Mouse (Mus musculus) kidney, postnatal 10 days (tissue): ENCODE results near the gene Gdf2.

Experiments
- DNase-seq: peaks from one replicate; pipeline ENCODE4 v3.0.0; 2021; ENCODE audit warnings: mixed read lengths

The Gdf2 gene

DNA sequence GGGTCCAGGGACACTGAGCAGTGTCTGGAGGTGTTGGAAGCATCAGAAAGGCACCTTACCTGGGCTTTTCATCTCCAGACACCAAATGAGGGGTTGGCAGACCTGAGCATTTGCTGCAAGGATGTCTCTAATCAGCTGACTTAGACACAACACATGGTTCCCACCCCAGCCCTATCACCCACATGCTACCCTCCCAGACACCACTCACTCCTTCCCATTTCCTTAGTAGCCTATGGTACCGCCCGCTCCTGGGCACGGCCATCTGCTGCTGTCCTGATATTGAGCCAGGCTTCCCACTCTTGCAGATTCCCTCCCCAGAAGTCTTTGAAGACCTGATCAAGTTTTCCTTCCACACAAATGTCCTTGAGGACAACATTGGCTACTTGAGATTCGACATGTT is 17.3 kb downstream of the Gdf2 start:
- no peak for DNase-seq

DNA sequence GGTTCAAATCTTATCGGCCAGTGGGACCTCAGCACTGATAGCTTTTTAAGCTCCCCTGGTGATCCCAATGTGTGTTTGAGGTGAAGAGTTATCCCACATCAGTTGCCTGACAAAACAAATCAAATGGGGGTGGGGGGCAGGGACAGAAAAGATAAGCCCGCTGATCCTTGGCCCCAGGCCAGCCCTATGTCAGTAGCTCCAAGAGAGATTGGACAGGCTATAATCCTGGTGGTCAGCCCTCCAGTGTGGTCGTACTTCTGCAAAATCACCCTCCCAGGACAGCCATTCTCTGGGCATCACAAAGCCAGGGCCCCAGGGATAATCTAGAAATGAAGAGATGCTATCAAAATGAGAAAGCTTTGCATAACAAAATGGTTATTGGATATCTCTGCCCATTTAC is 18.0 kb downstream of the Gdf2 start:
- no peak for DNase-seq

DNA sequence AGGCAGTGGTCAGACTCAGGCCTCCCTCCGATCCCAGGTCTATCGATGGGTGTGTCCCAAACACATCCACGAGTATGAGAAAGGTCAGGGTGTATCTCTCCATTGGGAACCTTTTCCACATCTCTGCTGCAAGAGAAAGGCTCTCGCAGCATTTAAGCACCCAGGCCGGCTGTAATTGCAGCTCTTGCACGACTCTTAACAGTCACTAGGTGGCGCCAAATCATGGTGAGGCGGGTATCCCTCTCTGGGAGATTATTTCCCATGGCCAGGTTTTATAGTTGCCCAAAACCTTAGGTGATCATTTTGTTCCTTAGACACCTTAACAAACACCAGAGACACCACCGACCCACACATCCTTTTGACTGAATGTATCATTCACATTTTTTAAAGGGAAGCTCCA is 18.5 kb downstream of the Gdf2 start:
- peak; percentile 60 for DNase-seq

DNA sequence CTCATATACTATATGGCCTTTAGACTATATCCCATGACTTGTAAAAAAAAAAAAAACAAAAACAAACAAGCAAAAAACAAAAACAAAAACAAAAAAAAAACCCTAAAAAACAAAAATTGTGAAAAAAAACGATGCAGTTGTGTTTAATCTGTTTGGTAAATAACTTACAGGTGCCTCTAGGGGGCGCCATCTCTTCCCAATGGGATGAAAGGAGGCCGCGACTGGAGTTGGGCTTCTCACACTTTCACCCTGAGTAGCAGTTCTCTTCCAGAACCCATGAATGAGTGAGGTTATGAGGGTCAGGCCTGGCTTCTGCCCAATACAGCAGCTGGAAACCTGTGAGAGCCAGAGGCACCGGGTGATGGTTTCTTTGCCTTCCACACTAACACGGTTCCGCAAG is 24.8 kb downstream of the Gdf2 start:
- DNase-seq: no peak

DNA sequence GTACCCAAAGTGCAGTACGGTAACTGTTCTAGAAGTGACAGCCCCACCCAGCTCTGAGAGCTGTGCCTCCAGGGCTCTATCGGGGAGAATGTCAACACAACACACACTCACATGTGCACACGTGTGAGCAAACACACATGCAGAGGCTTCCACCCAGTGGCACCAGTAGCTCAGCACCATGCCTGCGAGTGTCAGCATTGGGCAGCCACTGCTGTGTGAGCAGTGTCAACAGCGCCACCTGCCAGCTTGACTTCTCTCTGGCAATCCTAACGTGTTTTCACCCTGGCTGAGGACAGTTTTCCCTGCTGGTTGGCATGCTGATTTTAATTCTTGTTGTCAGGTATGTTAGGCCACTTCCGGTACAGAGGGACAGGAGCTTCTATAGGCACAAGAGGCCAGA is 31.8 kb downstream of the Gdf2 start:
- peak; percentile 24 for DNase-seq

DNA sequence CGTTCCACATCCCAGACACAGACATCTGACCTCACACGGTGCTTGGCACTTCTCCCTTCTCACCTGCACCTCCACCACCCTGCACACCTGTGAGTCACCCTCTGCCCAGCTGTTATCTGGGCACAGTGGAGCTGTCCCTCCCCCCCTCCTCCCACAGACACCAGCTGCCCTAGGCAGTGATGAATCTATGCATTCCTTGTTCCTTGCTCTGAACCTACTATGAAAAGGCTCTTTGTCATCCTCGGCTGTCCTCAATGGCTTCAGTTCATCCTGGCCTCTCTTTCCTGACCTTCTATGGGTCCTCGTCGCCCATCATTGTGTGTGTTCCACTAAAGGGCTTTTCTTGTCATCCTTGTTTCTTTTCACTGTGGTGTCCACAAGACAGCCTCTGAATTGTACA is 33.9 kb downstream of the Gdf2 start:
- DNase-seq: no peak

DNA sequence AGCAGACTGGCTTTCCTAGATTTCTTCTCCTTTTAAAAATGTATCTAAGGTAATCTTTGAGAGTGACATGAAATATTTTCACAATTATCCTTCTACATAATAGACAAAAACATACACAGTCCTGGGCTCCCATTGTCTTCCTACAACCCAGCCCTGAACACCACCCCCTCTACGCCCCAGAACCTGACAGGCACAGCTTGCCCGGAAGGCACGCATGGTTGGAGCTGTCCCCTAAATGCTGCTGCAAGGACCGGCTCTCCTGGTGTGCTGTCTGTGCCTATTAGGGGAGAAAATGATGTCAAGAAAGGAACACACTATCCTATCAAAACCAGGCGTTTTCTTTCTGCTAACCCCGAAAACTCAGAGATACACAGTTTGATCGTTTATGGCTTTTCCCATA is 36.9 kb downstream of the Gdf2 start:
- no peak for DNase-seq

DNA sequence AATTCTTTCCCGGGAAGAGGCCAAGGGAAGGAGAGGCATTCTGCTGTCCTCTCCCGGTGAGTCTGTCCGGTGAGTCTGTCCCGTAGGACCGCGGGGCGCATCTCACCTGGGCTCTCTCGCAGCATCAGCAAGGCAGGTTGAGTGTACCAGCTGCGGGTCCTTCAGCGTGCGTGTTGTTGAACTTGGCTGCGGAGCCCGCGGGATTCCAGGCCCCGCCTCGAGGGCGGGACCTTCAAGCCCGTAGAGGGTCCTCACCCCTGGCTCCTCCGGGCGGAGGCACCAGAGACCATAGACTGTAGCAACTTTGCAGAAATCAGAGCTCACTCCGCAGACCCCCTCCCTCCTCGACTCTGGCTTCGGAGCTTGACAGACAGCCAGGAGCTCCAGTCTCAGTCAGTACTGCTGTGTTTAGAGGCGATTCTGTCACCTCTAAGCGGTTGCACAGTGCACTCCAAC is 37.8 kb downstream of the Gdf2 start, which contains the start of gene Zfp488:
TSS of gene Zfp488 (minus strand) at position 161 of the 456 bp plus-strand sequence.
- peak; percentile 21 for DNase-seq

DNA sequence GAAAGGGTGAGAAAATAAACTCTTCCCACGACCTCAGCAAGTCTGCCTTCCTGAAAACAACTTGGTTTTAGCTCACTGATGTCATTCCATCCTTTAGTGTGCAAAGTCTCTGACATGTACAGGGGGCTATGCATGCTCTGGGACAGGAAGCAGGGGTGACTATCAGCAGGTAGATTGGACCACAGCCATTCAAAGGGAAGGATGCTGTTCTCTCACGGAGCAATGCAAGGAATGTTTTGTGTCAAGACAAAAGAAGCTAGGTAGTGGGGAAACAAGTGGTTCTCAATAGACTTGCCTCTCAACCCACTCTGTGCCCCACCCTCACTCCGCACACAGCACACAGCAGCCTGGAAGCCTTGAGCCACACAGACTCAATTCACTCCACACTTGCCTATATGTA is 48.4 kb downstream of the Gdf2 start:
- no peak for DNase-seq

DNA sequence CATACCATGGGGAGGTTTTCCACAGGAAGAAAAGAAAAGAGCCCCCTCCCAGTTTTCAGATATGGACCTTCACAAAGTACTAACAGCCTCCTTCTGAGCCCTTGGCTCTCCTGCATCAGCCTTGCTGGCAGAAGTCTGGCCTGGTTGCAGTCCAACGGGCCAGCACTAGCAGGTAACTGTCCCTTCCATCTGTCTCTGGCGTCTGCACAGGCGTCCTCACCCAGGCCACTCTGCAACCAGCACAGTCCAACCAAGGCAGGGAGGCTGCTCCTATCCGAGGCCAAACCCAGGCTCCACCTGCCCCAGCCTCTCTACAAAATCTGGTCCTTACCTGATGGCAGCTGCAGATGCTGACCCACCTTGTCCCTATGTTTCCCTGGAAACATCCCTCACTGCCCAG is 51.1 kb downstream of the Gdf2 start:
- no peak for DNase-seq

DNA sequence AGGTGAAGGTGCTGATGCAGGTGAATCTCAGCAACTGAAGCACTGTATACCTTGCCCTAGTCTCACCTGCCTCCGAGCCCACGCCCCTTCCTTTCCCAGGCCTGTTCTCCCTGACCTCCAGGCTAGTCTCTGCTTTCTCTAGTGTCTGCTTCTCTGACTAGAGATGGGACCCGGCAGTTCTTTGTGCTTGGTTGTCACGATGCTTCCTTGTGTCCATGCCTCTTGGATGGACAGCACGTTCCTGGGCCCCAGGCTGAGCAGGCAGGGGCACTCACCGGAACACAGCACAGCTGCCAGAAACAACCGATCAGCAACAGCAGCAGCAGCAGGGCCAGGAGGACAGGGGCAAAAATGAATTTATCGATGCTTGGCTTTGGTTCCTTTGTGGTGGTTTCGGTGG is 52.2 kb downstream of the Gdf2 start:
- no peak for DNase-seq

DNA sequence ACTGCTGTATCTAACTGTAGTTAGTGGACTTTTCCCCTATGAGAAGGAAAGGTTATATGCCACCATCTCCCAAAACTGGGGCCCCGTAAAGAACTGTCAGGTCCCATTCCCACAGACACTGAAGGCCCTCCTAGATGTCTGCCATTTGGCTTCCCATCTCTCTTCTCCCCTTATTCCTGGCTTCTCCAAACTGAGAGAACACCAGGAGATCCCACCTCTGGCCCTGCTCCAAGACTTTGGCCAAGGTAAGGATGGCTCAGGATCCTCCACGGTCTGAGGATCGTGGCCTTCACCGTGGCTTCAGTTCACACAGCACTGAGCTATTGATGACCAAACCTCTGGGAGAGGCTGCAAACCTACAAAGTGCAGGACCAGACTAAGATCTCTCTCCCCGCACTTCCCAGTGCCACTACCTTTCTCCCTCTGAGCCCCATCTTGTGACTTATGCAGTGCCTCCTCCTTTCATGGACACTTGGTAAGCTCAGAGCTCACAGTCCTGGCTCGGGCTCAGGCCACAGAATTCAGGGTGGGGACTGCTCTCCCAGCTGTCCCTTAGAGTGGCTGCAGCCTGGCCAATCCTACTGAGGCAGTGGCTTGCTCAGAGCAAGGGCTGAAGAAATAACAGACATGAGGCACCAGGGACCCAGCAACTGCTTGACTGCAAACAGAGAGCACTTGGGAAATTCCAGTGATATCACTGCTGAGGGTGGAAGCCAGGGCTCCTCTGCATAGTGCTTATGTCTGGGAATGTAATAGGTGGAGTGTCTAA is 52.9 kb downstream of the Gdf2 start:
- DNase-seq: no peak
